Mouse (Mus musculus): ENCODE measurements at regions not wholly inside any gene's neighbourhood (a gene's known extent, or its start where the extent isn't known, plus 50 kb on each side); places are given as distances from the start of the nearest gene placed in this dataset.
A peak's percentile ranks its signal among the peaks of the same experiment; 100 is the strongest.

DNA sequence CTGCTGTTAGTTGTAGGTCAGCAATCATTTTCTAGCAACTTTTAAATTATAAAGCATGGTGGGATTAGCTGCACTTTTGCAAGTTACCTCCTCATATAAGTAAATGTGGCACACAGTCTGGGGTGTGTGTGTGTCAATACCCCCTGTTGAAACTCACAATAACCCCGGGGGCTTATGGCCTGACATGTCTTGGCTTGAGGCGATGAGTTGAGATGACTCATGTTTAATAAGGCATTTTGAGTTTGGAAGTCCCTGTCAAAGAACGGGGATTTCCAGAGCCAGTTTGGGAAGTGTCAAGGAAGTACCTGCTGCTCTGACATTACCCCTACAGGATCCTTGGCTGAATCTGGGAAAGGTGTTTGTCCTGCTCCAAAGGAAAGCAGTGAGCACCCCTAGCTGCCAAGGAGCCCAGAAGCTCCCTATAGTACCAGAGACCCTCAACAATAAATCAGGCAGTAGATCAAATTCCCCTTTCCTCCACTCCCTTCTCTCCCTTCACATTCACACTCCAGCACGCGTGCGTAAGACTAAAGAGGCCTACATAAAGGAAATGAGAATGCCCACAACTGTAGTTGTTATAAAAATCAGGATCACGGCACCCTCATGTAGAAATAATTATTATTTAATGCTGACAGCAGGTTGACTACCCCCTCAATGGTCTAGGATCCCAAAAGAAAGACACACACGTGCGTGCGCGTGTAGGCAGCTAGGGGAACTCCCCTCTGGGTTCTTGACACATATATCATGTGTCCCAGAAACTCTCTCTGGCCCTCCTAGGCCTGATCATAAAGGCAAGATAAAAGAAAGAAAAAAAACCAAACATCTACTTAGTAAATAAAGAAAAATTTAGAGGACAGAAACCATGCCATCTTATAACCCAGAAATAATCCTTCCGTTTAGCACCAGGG lies 216.3 kb upstream of the Cdh5 start:
- no peak for DNase-seq (ENCODE audit: low read depth)

DNA sequence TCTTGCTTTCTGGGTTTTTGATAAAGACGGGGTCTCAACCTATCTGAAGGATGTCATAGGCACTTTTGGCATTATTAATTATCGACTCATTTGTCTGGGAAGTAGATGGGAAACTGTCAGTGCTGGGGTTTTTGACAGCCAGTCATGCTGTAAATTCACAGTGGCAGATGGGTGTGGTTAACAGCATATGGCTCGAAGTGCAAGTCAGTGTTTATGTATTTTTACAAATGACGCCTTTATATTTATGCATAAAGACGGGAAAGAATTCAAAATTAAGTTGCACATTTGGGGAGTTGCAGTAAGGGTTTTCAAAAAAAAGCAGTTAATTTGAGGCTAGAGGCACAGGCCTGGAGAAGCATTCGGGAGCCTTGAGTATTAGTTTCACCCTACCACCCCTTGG lies 206.8 kb upstream of the Cdh5 start:
- DNase-seq (ENCODE audit: low read depth): no peak

DNA sequence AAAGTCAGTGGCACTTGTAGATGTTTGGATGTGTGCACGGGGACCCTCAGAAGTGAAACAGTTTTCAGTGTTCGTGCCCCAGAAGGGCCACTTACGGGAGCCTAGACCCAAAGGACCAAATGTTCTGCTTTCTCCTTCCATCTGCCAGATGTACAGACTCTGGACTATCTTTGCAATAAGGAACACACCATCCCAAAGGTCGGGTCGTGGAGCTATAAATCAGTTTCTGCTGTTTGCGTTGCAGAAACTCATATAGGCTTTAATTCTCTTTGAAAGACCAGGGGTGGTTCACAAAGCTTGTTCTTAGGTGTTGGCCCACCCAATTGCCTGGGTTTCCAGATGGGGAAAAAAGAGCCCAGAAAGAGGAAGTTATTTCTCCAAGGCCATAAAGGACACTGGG lies 206.3 kb upstream of the Cdh5 start:
- DNase-seq (ENCODE audit: low read depth): no peak

DNA sequence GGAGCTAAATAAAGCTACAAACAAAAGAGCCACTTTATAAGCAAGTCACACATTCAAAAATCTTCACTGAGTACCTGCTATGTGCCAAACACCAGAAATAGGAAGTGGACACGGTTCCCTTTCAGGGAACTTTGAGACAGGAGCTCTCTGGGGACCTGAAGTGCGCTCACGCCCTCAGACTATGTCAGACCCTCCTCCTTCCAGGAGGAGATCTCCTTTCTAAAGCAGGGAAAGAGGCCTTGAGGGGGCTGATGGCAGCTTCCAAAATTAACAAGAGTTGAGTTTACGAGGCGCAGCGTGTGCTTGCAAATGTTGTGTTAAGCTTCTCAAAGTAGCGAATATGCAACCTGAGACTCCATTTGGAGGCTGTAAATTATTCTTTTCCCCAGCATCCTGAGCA lies 204.0 kb upstream of the Cdh5 start:
- no peak for DNase-seq (ENCODE audit: low read depth)

DNA sequence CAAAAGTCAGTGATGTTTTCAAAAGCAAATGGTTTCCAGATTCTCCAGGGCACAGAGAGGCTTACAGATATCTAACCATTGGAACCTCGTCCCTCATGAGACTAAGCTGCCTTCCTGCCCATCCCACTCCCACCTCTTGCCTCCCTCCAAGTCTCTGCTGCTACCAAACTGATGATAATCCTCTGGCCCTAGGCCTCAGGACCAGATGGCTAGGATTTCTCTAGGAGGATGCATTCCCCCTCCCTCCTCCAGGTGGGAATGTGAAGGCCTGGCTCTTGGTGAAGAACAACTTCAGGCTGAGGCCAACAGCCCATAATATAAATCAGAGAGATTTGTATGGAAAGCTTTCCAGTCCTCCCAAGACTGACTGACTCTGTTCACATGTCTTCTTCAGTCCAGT lies 198.9 kb upstream of the Cdh5 start:
- no peak for DNase-seq (ENCODE audit: low read depth)

DNA sequence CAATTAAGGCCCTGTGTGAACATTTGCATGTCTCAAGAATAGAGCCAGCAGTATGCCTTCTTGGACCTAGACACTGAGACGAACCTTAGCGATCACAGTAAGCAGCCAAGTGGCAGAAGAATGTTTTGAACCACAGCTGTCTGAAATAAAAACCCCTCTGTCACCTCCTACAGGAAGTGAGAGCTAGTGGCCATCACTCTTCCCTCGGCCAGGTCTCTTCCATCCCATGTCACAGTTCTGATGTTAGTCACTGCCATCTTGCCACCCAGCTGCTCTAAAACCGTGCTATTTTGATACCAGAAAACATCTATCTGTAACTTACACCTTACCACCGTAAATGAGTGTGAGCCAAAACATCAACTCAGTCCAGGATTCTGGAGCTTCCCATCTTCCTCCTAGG lies 197.8 kb upstream of the Cdh5 start:
- no peak for DNase-seq (ENCODE audit: low read depth)

DNA sequence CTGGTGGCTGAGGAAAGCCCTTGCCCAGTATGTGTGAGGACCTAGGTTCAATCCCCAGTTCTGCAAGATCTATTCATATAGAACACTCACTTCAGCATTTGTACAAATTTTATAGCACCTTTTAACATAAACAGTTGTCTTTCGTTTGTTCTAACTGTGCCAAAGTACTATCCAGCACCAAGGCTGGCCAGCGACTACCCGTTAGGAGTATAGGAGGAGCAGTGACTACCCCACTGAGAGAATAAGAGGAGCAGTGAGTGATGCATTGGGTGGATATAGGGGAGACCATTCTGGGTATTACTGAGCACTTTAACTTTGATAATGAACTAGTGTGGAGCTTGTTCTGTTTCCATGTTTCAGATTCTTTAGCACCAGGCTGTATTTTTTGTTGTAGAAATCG lies 193.8 kb upstream of the Cdh5 start:
- no peak for DNase-seq (ENCODE audit: low read depth)

DNA sequence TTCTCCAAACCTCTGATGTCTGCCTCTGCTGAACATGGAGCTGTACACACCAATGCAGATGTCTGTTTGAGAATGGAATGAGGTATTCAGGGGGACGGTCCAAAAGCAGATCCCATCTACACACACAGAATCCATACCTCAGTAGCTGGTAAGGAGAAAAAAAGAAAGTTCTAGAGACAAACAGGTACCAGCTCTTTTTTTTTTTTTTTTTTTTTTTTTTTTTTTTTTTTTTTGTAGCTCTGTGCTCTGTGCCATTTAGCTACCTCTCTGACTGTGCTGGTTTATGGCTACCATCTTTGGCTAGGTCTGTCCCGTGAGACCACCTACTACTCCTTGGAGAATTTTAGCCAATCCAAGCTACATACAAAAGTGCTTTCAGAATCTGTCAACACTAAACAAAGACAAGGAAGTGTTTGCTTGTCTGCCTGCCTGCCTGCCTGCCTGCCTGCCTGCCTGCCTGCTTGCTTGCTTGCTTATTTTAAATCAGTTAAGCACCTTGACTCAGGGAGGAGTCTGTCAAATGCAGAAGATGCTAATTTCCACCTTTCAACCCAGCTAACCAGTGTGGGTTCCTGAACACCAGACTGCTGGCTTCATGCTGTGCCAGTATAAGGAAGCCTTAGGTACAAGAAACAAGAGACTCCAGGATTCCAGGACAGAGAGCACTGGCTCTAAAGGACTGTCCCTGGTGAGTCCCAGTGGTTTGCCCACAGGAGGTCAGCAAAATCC lies 190.0 kb upstream of the Cdh5 start:
- no peak for DNase-seq (ENCODE audit: low read depth)

DNA sequence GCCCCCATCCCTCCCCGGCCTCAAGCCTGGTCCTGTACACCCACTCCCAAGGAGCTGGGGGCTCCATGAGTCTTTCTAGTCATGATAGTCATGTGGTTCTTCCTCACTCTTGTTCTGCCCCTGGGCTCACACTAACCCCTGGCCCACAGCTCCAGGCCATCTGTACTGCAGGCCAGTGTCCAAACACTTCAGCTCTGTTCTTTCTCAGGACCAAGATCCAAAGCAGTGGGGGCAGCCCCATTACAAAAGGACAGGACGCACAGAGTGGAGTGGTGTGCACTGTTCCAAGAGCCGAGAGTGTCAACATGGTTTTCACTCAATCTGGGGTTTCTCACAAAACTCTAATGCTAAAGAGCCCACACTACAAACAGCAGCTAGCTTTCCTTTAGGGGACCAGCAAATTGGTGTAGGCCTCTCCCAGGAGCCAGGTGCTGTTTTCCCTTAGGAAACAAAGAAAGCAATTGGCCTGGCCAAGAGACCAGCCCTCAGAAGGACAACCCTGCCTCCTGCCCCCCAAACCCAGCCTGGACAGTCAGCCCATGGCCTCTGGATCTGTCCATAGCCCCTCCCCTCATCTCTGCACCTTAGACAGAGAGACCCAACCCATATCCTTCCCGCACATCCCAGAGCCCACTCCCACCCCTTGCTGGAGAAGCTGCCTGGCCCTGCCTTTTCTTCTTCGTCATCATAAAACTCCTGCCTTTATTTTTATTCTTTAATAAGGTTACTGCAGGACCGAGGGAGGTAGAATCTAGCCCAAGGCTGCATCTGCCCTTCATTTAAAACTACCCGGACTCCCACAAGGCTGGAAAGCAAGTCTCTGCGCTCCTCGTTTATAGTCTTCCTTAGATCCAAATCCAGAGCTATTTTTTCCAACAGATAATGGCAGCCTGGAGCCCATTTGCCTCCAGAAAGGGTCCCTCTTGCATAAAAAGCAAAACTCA lies 188.2 kb upstream of the Cdh5 start:
- no peak for DNase-seq (ENCODE audit: low read depth)

DNA sequence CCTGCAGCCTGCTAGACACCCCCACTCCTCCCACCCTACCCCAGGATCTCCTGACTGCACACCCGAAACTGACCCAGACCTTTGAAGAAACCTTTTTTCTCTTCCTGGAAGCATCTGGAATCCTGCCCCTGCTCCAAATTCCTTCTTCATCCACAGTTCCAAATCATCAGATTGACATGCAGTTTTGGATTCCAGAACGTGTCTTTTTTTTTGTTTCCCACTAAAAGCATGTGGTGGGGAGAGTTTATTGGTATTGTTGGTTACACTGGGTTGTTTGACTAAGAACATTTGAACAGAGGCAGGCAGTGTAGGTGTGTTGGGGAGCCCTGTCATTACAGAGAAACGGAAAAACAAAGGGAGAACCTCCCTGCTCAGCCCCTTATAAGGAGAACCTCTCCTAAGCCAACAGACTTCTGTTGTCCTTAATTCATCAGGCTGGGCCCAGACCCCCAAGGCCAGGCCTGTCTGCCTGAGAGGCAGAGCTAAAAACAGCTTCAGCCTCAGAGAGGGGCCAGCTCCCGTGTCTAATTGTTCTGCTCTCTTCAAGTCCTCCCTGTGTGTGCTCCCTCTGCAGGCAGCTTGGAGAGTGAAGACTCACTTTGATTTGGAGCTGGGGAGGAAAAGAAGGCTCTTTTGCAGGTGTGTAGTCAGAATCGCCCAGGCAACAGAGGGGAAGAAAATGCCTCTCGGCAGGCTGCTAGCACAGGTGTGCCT lies 187.3 kb upstream of the Cdh5 start:
- DNase-seq (ENCODE audit: low read depth): no peak

DNA sequence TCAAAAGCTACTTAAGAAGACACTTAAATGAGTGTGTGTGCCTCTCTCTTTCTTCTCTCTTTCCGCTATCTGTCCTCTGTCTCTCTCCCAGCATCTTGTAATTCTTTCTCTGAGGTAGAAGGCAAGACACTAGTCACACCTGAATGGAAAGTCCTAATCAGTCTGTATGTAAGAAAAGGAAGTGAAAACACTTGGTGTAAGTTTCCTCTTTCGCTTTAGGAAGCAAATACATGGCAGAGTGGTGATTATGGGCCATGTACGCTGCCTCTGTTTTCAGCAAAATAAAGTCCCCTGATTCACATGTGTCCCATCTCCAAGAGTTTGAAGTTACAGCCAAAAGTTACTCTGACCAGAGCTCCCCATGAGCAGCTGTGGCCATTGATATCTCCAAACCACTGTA lies 182.1 kb upstream of the Cdh5 start:
- DNase-seq (ENCODE audit: low read depth): no peak

DNA sequence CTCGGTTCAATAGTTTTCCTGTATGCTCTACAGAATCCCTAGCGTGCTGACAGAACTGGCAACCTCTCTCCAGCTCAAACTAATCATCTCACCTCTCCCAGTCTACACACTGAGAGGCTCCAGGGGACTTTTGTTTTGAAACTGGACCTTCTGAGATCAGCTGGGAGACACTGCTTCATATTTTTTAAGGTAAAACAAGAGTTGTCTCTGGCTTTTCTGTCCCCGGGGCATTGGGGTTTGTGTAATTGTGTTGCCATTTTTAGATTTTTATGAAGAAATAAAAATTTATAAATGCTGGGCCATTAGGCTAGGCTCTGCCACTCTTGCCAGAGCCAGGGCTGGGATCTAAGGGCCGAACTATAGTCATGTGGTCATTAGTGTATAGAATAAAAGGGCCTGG lies 179.8 kb upstream of the Cdh5 start:
- DNase-seq (ENCODE audit: low read depth): no peak

DNA sequence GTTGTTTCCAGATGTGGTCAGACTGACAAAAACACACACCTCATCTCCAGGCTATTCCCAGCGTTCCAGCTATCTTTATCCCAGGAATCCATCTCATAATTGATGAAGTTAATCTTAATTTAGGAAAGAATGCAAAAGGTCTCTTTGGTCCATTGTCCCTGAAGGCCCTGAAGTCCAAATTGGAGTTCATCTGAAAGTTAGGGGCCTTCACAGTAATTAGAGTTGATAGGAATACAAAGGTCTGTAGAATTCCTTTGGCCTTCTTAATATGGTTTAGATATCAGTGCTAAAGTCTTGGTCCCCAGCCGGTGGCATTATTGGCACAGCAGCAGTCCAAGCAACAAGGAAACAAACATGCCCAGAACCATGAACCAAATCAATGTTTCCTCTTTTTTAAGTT lies 178.7 kb upstream of the Cdh5 start:
- no peak for DNase-seq (ENCODE audit: low read depth)

DNA sequence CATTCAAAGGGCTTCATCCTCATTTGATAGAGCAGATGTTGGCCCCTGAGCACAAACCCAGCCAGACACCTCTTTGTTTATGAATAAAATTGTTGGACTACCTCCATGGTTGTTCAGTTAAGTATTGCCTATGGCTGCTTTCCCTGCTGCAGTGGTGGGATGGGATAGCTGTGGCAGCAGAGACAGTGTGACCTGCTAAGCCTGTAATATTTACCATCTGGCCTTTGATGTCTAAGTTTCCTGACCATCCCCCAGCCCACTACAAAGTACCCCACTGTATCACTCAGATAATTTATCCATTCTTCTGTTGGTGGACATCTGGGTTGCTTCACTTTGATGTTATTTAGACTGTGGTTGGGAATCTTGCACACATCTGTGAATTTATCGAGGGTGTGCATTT lies 168.7 kb upstream of the Cdh5 start:
- DNase-seq (ENCODE audit: low read depth): no peak

DNA sequence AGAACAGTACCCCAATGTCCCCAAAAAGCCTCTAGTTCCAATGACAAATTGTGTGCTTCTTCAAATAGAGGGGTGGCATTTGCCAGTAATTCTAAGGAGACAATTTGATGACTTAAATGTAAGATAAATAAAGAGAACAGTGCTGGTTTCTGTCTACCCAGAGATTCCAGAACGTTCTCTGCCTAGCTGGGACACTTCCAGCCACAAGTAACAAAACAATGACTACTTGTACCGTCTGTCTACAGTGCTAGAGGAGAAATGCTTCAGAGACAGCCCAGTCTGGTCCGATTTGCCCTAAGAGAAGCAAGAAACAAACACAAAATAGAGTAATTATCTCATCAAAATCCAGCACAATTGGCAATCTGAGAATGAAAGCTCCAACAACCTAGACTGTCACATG lies 164.9 kb upstream of the Cdh5 start:
- no peak for DNase-seq (ENCODE audit: low read depth)

DNA sequence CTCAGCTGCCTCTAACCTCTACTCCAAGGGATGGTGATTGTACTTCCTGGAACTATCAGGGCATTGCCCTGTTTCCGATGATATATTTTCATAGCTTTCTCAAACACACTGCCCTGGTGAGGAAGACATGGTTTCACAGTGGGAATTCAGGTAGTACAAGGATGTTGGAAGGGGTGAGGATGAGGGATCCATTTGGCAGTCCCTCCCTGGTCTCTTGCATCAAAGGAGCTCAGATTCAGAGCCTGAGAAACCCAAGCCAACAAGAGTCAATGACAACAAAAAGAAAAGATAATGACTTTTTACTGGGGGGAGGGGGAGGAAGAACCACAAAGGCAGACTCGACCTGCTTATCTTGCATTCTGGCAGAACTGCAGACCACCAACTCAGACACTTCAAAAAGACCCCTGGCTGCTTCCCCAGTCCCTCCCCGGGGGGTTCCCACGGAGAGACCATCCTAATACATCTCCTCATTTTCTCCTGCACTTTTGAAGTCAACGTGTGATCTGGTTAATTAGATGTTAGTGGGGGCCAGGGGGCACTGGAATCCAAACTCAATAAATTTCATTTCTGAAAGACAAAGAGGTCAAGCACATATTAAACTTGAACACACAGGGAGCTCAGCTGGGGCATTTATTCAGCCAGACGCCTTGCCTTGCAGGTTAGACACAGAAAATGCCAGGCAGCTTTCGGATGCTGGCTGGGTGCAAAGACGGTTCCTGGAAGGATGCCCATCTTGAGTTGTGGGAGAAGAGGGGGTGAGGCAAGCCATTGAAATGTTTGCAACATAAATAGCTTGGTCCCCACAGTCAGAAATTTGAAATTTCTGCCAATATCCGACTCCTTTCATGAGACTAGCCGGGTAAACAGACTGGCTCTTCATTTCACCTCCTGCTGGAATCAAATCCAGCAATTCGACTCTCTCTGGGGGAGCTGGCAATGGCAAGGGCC lies 162.9 kb upstream of the Cdh5 start:
- no peak for DNase-seq (ENCODE audit: low read depth)

DNA sequence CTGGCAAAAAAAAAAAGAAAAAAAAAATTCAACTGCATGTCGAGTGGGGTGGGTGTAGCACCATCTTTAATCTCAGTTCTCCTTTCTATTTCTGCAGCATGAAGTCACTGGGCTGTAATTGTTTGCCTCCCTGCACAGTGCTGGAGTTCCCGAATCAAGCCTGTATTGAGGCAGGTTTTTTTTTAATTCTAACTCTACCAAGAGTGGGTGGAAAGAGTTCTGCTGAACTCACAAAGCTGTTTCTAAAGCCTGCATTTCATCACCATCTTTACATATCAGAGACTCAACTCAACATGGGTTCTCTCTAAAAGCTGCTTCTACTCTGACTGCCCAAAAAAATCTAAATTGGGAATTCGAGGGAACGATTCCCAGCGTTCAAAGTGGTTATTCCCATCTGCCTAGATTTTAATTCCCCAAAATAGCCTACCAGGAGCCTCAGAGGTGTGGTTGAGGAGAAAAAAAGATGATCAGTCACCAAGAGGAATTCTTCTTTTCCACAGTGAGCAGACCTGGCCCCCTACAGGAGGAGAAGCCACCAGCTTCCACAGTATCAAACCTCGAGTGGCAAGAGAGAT lies 160.4 kb upstream of the Cdh5 start:
- DNase-seq (ENCODE audit: low read depth): no peak

DNA sequence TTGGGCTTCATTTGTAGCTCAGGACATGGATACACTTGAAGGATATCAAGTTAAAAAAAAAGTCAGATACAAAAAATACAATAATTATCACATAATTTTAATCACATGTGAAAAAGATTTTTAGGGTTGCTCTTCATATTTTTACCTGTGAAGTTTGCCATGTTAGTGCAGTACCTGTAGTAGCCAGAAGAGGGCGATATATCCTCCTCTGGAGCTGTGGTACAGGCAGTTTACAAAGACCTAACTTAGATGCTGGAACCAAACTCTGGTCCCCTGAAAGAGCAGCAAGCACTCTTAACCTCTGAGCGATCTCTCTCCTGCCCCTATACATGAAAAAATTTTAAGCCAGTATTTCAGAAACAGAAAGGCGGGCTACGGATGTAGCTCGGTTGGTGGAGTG lies 153.0 kb upstream of the Cdh5 start:
- DNase-seq (ENCODE audit: low read depth): peak; percentile 43

DNA sequence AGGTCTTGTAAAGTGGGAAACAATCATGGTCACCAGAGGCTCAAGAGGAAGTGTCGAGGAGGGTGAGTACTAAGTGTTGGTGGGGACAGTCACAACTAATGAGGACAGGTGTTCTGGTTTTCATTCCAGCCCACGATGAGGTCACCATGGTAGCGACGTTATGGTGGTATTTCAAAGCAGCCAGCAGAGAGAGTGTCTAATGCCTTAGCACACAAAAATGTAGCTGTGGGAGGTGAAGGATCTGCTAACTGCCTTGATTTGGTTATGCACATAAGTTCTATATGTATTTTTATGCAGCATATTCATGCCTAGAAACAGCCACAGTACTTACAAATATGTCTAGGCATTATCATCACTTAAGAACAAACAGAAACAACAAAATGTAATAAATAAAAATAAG lies 151.0 kb upstream of the Cdh5 start:
- no peak for DNase-seq (ENCODE audit: low read depth)

DNA sequence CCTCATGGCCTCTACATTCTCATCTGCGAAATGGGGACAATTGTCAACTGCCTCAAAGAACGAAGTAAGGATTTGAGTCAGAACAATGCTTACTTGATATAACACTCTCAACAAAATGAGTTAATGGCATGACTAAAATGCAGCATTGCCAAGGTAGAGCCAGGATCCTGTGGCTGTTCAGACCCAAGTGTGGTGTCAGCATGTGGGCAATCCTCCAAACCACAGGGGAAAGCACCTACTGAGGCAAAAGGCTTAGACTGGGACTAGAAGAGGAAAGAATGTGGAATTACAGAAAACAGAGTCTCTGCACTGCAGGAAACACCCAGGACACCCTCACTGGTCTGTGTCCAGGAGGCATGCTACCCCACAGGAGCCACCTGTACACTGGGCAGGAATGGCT lies 147.8 kb upstream of the Cdh5 start:
- no peak for DNase-seq (ENCODE audit: low read depth)

All from naive thymus-derived CD4-positive, alpha-beta T cell, adult 2 months (primary cell).